Mouse (Mus musculus): ENCODE results near the gene Tmem40. TPM values are rescaled to one million over a fixed set of nuclear protein-coding genes. Genes with fewer than 3 reads are reported as not detected.
A peak's percentile ranks its signal among the peaks of the same experiment; 100 is the strongest.

The Tmem40 gene
- total RNA-seq, 2 experiments from 2014 or later = 0.54 TPM; not detected in 1

DNA sequence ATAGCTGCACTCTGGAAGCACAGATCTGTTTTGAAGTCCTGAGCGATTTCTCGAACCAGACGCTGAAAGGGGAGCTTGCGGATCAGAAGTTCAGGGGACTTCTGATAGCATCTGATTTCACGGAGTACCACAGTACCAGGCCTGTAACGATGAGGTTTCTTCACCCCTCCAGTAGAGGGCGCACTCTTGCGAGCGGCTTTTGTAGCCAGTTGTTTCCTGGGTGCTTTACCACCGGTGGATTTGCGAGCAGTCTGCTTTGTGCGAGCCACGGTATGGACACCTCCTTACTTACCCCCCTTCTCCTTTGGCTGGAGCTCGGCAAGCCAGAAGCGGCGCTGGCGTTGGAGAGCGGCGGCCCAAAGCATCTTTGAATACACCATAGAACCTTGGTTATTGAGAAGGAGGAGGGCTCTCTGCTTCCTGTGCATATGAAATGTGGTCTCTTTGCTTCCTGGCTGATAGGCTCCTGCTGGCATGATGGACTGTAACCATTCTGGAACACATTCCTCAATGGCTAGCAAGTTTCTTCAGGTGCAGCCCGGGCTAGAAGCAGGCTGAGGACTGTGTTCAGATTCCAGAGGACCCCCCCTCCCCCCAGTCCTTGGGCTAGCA lies 8.0 kb upstream of the Tmem40 start:
- DNase-seq = no peak

DNA sequence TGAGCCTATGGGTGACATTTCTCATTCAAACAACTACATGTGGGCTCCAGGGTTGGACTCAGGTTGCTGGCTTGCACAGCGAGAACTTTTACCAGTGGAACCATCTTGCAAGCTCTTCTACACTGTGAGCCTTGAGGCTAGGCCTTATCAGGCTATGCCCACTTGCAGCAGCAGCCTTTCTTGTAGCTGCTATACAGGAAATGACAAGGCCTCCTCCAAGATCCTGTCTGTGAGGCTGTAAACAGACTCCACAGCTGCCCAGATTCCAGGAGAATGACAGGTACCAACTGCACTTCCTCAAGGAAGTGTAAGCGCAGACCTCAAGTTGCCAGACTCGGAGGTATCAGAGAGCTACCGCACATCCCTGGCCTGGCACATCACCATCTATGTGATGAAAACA lies 6.0 kb upstream of the Tmem40 start:
- DNase-seq = no peak

DNA sequence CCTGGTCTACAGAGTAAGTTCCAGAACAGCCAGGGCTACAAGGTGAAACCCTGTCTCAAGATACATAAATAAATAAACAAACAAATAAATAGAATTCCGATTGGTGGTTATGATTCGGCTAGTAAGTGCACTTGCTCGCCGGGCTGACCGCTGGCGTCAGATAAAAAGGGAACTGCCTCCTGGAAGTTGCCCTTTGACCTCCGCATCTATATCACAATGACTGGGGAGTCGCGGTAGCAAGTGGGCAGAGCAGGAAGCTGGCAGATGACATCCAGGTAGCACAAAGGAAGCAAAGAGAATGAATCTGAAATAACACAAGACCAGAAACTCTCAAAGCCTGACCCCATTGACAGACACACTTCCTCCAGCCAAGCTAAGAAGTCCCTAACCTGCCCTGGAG lies 5.1 kb upstream of the Tmem40 start:
- no peak for DNase-seq

DNA sequence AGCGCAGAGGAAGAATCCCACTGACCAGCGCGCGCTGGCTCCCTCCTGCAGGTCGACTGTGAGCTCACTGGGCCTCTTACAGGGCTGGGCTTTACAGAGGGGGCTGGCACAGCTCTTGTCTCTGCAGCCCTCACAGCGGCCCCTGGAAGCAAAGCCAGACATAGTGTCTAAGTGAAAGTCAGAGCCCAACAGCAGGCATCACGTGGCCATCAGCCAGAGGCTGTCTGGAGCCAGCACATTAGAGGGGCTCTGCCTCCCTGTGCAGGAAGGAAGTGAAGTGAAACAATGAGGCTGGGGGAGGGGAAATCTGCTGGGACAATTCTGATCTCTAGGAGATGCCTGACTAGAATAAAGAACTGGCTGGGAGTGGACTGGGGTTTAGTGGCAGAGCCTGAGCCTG lies 2.0 kb upstream of the Tmem40 start:
- peak; percentile 86 for DNase-seq

DNA sequence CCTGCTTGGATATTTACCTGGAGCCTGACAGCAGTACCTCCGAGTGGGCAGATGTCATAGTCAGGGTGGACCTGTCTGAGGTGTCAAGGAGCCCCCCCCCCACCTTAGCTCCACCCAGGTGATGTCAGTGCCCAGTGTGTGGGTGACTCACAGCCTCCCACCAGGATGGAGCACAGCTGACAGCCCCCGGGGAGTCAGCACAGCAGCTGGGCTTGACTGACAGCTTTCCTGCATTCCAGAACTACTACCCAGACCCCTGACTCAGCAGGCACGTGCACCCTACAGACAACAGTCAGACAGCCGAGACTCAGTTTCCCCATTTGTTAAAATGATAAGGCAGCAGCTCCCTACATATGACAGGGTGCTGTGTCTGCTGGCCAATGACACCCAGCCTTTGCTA lies 1.2 kb downstream of the Tmem40 start:
- no peak for DNase-seq

DNA sequence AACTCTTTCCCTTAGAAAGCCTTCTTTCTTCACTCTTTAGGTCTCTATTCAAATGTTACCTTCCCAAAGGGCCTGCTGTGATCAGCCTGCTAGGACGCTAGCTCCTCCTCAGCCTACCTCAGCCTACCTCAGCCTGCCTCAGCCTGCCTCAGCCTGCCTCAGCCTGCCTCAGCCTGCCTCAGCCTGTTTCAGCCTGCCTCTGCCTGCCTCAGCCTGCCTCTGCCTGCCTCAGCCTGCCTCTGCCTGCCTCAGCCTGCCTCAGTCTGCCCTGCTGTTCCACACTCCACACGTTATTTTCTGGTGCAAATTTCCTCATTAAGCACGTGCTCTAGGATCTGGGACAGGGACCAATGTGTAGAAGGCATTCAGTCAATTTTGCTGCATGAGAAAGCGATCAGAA lies 2.1 kb downstream of the Tmem40 start:
- DNase-seq = no peak

DNA sequence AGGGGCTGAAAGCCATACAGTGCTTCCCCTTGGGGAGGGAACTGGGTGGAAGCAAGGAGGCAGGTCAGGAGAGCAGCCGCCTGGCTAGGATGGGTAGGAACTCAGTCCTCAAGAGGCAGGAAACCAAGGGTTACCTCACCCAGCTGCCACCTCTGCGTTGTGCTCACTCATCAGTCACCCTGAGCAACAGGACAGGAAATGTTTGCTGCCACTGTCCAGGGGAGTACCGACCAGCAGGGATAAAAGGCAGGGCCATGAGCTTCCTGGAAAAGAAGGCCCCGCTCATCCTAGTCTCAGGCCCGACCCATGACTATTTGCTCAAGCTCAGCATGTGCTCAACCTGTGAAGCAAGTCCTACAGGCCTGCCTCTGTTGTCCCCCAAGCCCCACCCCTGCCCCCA lies 2.7 kb downstream of the Tmem40 start:
- no peak for DNase-seq

DNA sequence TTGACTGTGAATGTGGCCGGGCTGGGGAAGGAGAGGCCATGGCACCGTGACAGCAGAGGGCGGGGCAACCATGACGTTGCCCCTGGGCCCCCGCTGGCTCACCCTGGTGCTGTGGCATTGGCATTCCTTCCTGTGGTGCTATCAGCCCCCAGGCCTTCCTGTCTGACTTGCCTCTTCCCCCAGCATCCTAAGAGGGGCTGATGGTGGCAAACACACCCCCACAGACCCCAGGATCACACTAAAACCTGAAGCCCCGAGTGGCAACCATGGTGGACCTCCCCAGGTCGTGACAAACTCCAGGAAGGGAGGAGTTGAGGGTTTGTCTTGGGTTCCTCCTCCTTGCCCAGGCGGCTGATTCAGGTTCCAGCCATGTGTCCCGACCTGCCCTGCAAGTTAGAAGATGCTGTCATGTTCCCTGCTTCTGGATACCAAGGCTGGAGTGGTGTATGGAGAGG lies 3.2 kb downstream of the Tmem40 start:
- no peak for DNase-seq

DNA sequence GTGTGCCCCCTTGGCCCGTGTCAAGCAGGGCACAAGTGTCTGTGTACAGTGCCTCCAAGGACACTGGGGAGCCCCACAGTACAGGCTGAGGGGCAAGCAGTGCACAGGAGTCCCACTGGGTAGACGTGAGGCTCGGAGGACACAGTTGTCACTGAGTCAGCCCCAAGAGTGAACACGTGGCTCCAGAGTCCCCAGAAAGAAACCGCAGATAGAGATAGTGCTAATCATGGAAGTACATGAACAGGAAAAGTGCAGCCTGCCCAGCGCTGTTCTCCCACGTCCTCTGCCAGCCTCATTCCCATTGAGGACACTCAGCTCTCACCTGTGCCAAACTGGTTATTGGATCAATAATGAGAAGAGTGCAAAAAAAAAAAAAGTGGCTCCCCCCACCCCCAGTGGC lies 6.7 kb downstream of the Tmem40 start:
- no peak for DNase-seq

DNA sequence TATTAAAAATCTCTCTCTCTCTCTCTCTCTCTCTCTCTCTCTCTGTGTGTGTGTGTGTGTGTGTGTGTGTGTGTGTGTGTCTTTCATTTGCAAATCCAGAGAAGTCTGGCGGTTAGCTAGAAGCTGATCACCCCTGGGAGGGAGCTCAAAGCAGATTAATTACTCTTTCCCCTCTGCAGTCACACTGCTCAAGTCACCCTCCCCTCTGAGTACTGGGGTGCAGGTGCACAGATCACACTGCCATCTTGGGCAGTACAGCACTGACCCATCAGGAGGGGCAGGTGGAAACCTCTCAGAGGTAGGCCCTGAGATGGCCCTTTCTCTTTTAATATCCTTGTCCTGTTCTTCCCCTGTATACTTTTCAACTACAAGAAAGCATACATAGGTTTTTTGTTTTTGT lies 15.9 kb downstream of the Tmem40 start:
- no peak for DNase-seq

DNA sequence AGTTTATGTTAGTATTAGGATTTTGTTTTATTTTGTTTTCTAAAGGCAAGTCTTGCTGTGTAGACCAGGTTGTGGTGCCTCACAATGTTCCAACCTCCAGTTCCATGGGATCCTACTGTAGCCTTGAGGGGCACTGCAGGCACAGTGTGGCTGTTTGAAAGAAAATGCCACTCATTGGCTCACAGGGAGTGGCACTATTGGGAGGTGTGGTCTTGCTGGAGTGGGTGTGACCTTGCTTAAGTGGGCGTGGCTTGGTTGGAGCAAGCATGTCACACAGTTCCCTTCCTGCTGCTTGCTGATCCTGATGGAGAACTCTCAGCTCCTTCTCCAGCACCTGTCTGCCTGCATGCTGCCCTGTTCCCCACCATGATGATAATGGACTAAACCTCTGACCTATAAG lies 18.6 kb downstream of the Tmem40 start:
- no peak for DNase-seq

DNA sequence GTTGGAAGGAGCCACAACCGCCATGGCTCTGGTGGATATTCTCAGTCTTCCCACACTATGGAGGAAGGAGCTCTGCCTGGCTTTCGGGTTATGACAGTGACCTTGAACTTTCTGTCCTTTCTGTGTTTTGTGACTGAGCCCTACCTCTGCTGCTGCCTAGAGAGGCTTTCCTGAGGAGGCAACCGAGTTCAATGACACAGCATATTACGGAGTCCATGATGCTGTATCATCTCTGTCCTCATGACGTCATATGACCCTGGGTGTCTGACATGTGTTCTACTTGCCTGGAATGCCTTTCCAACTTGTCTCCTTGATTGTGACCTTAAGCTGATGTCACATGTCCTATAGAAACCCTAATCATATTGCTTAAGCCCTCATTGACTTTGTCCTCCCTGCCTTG lies 23.2 kb downstream of the Tmem40 start:
- DNase-seq = no peak

DNA sequence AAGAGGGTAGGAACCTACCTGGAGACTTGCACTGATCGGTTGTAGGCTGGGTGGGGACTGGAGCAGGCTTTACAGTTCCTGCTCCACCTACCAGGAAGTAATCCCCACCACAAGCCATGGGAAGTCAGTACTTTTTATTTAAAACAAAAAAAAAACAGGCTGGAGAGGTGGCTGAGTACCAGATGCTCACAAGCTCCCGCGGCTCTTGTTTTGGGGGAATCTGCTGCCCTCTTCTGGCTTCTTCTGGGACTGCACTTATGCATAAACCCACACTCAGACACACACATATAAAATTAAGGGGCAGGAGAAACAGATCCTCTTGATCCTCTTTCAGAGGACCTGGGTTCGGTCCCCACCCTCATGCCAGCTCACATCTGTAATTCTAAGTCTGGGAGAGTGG lies 27.3 kb downstream of the Tmem40 start:
- DNase-seq = peak; percentile 64

DNA sequence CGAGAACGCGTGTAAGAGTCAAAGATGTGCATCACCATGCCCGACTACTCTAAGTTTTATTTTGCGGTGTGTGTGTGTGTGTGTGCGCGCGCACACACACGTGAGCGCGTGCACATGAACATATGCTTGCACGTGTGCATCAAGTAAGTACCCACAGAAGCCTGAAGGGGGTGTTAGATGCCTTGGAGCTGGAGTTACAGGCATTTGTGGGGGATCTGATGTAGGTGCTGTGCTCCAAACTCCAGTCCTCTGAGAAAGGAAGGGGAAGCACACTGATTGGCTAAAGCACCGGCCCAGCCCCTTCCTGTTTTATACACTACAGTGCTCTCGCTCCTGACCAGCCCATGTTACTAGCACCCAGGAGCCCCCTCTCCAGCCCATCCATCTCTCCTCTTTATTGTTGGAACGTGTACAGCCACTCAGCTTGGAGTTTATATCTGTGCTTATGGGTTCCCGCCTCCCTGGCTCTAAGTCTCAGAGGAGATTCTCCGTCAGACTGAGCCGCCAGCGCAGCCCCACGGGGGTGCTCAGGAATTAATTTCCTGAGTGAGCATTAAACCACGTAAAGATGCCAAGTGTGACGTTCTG lies 29.8 kb downstream of the Tmem40 start:
- DNase-seq = no peak

DNA sequence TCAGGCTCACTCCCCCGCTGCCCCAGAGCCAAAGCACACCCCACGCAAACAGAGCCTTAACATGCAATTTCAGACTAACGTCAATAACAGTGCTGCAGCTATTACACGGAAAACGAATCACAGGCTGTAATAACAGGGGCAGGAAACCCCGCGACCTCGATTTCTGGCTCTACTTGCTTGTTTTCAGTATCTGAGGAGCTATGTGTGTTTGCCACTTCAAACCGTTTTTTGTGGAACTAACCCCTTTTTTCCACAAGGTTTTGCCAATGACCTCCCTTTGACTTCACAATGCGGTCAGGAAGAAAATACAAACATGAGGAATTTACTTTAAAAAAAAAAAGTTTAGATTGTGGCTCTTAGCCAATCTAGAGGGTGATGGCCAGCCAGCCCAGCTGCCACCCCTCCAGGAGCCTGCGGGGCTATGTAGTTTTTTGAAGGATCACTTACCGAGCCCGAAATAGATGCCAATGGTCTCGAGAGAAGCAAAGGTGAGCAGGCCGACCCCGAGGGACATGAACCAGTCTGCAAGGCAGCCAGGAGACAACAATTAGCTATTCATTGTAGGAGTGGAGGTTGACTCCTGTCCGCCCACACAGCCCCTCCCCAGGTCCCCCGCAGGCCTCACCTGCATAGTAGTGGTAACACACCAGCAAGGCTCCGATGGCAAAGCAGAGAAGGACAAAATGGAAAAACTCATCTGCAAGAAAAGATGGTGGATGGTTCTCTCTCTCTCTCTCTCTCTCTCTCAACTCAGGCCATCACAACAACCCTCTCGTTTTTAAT lies 31.5 kb downstream of the Tmem40 start:
- peak; percentile 9 for DNase-seq

DNA sequence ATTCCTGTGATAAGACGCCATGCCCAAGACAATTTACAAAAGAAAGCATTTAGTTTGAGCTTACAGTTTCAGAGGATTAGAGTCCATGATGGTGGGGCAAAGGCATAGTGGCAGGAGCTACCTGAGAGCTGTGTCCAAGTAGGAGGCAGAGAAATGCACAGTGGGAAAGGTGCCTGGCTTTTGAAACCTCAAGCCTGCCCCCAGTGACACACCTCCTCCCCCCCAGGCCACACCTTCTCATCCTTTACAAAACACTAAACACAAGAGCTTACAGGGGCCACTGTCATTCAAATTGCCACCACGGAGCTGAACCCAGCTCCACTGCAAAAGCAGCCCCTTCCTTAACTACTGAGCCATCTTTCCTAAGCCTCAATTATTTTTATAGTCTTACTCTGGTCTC lies 34.6 kb downstream of the Tmem40 start:
- no peak for DNase-seq

DNA sequence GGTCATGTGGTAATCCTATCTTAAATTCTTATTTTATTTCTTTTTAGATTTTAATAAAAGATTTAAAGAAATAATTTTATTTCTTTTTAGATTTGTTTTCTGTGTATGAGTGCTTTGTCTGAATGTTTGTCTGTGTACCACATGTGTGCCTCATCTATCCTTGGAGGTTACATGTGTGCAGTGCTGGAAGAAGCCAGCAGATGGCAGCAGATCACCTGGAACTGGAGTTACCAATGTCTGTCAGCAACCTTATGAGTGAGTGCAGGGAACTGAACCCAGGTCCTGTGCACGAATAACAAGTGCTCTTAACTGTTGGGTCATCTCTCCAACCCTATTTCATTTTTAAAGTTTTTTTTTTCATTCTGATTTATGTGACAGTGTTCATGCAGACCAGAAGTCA lies 35.1 kb downstream of the Tmem40 start:
- DNase-seq = peak; percentile 68

DNA sequence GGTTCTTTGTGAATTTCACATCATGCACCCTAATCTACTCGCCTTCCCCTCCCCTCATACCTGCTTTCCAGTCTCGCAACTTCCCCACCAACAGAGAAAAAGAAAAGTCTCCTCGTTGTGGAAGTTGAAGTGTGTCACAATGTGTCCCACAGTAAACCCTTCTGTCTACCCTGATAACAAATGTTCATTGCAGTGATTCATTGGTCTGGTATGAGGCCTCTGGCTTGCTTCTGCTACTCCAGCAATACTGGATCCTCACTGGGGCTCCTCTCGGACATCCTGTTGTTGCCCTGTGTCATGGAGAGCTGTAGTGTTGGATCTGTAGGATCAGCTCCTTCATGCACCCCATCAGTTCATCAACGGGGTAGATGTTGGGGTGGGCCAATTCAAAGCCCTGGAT lies 40.0 kb downstream of the Tmem40 start:
- DNase-seq = peak; percentile 29

DNA sequence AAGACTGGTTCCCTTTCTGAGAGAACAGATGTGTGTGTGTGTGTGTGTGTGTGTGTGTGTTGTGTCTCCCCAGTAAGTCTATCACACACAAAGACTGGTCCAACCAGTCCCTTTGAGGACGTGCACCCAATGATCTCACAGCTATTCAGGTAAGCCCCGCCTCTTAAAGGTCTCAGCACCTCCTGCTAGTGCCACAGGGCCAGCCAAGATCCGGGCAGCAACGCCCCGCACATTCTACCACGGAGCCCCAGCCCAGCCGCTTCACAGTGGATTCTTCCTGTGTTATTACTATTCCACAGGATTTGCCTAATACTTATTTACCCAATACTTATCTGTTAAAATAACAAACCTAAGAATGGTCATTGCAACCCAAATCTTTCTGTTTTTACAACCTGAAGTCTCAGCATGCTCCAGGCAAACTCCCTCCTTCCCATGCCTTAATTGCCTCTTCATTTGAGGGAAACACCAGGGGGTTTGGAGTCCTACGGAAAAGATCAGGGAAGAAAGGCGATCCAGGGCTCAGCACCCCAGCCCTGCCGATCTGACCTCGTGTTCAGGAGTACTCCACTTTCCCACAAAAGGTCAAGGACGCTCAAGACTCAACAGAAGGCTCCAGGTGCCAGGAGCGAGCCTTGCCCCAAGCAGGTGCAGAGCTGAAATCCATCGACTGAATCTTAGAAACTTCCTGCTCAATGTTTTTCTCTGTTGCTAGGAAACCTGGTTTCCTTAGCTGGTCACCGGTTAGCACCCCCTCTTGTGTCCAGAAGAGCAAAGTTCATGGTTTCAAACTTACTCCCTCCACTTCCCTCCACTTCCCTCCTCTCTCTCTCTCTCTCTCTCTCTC lies 44.3 kb downstream of the Tmem40 start:
- DNase-seq = peak; percentile 60

DNA sequence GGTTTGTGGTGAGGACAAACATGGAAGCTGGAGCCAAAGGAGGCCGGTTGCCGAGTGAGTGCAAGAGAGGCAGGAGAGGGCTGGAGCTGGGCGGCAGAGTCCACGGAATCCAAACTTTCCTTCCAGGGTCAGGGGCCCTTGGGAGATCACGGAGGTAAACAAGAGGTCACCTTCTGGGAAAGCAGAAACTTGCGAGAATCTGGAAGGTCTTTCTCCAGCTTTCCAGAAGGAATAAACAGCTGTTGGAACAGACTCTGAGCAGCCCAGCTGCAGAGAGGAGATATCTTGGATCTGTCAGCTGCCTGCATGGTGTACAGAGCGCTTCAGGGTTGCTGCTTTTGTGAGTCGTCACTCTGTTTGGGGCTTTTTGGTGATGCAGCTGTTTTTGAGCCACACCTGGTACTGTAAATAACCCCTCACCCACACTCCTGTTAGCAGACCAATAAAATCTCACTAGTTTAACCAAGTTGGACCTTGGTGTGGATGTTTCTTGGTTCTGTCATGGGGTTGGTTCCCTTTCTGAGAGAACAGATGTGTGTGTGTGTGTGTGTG lies 45.0 kb downstream of the Tmem40 start:
- DNase-seq = peak; percentile 33

DNA sequence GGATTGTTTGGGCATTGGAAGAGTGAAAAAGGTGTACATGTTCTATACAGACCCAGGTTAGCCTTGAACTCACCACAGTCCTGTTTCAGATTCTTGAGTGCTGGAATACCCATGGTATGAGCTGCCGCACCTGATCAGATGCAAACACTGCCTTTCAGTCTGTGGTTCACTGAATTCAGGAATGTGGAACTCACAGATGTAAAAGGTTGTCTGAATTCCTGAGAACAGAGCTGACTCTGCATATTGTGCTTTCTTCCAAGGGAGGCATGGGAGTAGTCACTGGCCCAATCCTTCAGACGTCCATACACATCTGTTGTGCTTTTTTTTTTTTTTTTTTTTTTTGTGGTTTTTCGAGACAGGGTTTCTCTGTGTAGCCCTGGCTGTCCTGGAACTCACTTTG lies 50.9 kb downstream of the Tmem40 start:
- DNase-seq = no peak

DNA sequence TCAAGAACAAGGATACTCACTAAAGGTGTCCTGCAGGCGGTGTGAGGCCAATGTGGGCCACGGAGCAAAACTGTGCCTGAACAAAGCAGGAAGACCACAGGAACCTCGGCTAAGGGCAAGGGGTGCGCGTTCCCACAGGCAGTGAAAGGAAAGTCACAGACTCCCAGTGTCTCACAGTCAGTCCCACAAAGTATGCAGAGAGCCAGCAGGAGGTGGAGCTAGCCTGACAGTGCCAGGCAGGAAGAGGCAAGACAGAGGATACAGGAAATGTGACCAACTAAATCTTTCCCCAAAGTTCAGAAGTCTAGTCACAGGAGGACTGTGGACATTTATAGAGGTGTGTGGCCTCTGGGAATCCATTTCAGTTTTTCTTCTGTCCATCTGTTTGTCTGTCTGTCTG lies 59.3 kb downstream of the Tmem40 start:
- no peak for DNase-seq

DNA sequence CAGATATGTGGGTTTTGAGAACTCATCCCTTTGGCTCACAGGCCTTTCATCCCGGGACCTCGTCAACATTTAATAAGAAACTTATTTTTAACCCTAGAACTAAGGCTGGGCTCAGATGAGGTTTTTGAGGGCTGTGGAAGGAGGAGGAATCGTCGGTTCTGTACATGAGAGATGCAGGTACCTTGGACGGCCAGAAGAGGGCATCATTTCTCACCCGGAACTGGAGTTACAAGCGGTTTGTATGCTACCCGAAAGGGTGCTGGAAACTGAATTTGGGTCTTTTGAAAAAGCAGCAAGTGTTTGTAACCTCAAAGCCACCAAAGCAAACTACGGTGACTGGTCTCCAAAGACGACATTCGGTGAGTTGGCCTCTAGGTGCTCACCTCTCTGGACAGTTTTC lies 60.9 kb downstream of the Tmem40 start:
- no peak for DNase-seq

Data from heart, postnatal 4 days (tissue).